Mouse (Mus musculus): Measurements from ENCODE around the gene Nfx1.

The Nfx1 gene

GRCm38 (mm10) chr4:40975678-40976077, 5.0 kb downstream of the Nfx1 start:
- DNase-seq (ENCODE audit: low spot score): no peak

- DNase-seq (ENCODE audit: low spot score): no peak
Measured at GRCm38 (mm10) chr4:40976651-40977050, 5.9 kb downstream of the Nfx1 start.

DNA sequence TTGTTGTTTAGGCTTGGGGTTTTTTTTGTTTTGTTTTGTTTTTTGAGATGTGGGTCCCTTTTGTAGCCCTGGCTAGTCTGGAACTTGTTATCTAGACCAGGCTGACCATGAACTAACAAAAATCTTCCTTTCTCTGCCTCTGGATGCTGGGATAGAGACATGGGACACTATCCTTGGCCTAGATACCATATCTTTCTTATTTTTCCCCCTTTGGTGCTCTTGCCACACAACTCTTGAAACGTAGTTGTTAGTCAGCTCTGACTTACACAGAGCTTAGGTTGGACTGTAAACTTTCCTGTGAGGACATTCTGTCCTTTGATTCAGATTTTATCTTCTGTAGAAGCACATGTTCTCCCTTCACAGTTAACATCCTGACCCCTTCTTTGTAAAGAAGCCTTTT, 8.7 kb downstream of the Nfx1 start:
- DNase-seq (ENCODE audit: low spot score): no peak

- DNase-seq (ENCODE audit: low spot score): no peak
Measured at GRCm38 (mm10) chr4:40982486-40982885, 11.8 kb downstream of the Nfx1 start.

- DNase-seq (ENCODE audit: low spot score): no peak
Measured at GRCm38 (mm10) chr4:40983686-40984085, 13.0 kb downstream of the Nfx1 start.

DNA sequence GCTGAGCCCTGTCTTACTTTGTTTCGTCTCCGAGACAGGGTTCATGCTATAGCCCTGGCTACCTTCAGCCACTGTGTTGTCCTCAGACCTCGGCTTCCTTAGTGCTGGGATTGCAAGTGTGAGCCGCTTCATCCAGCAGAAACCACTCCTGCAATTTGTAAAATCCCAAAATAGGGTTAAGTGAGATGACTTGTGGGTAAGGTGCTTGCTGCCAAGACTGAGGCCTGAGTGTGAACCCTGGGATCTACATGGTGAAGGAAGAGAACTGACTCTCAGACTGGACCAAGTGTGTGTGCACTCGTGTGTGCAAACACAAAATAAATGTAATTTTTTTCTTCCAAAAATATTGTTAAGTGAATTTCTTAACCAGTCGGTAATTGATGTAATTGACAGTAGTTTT, 18.9 kb downstream of the Nfx1 start:
- DNase-seq (ENCODE audit: low spot score): no peak

DNA sequence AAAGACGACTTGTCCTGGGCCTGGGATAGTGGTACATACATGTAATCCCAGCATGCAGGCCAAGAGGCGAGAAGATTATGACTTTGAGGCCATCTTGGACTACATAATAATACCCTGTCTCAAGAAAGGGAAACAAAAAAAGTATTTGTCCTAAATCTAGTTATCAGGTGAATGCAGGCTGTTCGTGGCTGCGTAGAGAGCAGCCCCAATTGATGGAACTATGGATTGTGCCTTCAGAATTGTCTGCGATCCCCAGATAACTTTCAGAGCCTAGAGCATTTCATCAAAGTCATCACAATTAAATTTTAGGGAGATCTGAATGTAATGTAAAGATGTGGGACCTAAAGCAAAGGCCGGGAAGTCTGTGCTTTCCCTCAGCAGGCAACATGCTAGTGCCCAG, 25.6 kb downstream of the Nfx1 start:
- DNase-seq (ENCODE audit: low spot score): no peak

- no peak for DNase-seq (ENCODE audit: low spot score)
Measured at GRCm38 (mm10) chr4:40997916-40998315, 27.2 kb downstream of the Nfx1 start.

DNA sequence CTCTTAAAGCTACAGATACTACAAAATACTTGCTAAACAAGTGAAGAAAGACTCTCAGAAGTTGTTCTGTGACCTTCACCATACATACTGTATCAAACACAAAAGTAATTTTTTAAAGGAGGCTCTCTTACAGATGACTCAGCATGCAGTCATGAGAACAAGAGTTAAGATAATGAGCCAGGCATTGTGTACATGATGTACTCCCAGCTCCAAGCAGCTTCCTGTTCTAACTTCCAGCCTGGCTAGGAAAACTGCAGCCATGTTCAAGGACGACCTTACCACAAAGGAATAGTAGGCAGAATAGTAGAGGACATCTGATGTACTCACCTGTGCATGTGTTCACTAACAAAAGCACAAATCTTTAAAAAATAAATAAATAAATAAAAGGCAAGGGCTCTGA, 29.6 kb downstream of the Nfx1 start:
- no peak for DNase-seq (ENCODE audit: low spot score)

DNA sequence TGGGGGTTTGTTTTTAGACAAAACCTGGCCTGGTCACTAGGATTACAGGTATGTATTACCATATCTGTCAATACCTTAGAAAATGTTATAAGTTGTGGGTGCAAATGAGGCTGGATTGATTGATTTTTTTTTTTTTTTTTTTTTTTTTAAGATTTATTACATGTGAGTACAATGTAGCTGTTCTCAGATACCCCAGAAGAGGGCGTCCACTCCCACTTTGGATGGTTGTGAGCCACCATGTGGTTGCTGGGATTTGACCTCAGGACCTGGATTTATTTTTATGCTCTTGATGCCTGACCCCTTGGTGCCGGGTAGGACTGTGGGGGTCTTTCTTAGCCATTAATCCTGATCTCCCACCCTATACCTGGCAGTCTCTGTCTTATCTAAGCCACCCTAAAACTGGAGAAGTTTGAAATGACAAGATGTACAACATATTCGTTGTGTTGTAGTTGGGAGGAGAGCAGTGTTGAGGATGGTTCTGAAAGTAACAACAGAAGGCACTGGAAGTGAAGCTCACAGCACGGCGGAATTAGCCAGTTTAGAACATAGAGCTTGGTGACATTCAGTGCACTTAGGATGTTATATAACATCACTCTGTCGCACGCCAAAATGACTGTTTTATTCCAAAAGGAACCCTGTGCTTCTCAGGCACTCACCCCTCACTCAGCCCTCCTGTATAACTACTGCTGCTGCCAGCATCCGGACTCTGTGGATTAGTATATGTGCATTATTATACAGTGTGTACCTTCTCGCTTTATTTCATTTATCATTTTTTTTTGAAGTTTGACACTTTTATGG, 30.3 kb downstream of the Nfx1 start:
- no peak for DNase-seq (ENCODE audit: low spot score)

DNA sequence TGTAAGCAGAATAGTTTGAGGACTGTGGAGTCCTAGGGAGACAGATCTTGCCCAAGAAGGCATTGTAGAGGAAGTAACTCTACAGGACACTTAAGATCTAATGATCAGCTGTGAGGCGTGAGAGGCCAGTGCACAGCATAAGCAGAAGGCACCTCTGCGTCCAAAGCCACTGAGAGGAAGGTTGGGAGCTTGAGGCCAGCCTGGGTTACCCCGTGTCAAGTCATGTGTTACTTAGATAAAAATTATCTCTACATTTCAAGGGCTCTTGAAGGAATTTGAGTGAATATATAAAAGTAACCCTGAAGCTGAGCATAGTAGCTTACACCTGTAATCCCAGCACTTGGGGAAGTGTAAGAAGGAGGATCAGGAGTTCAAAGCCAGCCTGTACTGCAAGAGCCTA, 42.6 kb downstream of the Nfx1 start:
- DNase-seq (ENCODE audit: low spot score): no peak

DNA sequence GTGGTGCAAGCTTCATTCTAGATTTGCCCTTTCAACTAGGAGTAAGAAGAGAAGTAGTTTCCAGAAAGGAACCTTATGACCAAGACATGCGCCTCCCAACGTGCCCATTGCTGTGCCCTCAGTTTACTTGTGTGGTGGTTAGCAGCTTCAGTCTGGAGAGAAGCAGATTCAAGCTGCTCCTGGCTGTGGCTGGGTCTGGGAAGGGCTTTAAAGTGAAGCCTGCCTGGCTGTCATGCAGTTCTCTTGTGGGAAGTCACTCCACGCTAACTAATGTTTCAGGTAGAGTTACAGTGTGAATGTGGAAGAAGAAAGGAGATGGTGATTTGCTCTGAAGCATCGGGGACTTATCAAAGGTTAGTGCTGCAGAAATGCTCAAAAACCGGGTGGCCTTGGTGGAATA, 45.1 kb downstream of the Nfx1 start:
- DNase-seq (ENCODE audit: low spot score): no peak

DNA sequence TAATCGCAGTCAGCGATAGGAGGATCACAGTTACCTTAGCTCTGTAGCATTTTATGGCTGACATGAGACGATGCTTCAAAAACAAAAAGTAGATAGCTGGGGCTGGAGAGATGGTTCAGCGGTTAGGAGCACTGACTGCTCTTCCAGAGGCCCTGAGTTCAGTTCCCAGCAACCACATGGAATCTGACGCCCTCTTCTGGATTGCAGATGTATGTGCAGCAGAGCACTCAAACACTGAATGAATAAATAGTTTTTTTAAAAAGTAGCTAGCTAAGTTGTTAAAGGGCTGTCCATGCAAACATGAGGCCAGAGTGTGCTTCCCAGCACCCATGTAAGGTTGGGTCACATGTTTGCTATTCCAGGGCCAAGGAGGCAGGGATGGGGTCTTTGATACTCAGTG, 50.4 kb downstream of the Nfx1 start:
- DNase-seq (ENCODE audit: low spot score): no peak

- no peak for DNase-seq (ENCODE audit: low spot score)
Measured at GRCm38 (mm10) chr4:41026086-41026787, 55.5 kb downstream of the Nfx1 start.

DNA sequence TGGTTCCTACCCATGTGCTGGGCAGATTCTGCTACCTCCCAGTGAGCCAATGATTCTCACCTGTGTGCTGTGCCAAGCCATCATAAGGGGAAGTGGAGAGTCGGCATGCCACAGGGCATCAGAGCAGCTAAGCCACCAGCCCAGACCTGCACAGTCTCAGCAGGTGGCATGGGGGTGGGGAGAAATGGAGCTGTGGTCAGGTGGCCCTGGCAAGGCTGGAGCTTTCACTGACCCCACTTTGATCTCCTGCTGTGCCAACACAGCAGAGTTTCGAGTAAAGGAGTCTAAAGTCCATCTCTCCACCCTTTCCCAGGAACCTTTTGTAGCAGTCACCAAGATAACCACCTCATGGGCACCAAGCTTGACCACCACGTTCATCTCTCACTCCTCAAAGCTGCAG, 57.2 kb downstream of the Nfx1 start:
- no peak for DNase-seq (ENCODE audit: low spot score)

DNA sequence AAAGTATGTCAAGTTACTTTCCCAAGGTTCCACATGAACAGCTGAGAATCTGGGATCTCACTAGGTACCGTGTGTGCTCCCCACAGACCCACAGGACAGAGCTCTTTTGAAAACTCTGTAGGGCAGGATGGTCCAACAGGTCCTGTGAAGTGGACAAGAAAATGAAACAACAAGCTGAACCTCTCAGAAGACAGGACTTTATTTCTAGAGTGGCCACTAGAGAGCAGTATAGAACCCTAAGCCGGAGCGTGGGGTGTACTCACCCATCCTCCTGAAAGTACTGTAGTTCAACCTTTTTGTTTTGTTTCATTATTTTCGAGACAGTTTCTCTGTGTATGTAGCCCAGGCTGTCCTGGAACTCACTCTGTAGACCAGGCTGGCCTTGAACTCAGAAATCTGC, 57.6 kb downstream of the Nfx1 start:
- no peak for DNase-seq (ENCODE audit: low spot score)

DNA sequence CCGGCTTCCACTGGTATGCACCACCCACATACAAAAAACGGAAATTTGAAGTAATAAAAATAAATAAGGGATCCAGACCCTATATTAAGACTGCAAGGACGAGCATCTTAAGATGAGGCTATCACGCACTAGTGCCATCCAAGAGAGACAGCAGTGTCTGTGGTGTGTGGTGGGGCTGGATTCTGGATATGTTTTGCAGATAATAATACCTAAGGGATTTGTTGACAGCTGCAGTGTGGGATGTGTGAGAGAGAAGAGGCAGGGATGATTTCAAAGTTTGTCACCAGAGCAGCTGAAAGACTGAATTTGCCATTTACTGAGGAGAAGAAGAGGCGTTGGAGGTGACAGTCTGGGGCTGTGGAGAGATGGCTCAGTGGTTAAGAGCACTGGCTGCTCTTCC, 58.7 kb downstream of the Nfx1 start:
- DNase-seq (ENCODE audit: low spot score): no peak

GRCm38 (mm10) chr4:41031242-41031641, 60.5 kb downstream of the Nfx1 start:
- no peak for DNase-seq (ENCODE audit: low spot score)

- DNase-seq (ENCODE audit: low spot score): no peak
Measured at GRCm38 (mm10) chr4:41037942-41038341, 67.2 kb downstream of the Nfx1 start.

DNA sequence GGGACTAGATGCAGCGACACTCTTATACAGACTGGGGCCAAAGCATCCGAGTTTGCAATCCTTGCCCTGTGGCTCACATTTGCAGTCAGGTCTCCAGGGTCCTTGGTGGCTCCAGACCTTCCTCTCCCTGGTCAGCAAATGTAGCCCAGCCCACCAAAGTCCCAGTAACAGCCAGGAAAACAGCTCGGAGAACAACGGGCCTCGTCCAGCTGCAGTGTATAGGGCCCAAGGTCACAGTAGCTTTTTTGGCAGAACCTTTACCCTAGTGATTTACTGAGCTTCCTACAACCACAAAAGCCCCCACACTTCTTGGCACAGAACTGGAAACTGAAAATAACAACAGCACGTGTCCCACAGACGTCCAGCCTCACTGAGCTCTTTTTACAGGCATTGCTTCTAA, 70.3 kb downstream of the Nfx1 start:
- no peak for DNase-seq (ENCODE audit: low spot score)

DNA sequence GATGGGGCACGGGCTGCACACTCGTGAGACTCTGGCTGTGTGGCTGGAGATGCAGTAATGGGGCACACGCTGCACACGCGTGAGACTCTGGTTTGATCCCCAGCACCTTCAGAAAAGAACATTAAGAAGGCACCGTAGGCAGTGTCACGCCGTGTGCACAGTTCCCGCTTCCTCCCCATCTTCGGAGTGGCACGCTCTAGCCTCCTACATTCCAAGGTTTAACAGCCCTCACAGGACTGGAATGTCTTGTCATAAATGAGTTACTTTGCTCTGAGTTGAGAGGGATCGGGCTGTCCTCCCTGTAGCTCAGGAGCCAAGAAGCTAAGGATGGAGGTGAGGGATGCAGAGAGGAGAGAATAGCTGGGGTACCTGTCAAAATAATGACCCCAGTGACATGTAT, 72.2 kb downstream of the Nfx1 start:
- no peak for DNase-seq (ENCODE audit: low spot score)

DNA sequence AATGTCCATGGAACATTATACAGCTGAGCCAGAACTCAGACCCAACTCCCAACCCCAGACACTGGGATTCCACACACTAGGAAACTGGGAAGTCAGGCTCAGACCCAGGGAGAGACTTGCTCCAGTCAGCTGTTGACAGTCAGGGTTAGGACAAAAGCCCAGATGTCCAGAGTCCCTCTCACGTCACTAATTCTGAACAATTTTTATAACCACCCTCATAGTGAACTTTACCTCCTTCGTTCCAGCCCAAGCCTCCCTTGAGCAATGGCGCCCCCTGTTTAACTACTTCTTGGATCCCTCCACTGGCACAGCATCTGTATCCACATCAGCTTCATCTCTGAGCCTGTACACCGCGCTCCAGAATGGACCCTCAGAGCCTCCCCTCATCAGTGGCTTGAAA, 73.3 kb downstream of the Nfx1 start:
- no peak for DNase-seq (ENCODE audit: low spot score)

- no peak for DNase-seq (ENCODE audit: low spot score)
Measured at GRCm38 (mm10) chr4:41045288-41045687, 74.6 kb downstream of the Nfx1 start.

DNA sequence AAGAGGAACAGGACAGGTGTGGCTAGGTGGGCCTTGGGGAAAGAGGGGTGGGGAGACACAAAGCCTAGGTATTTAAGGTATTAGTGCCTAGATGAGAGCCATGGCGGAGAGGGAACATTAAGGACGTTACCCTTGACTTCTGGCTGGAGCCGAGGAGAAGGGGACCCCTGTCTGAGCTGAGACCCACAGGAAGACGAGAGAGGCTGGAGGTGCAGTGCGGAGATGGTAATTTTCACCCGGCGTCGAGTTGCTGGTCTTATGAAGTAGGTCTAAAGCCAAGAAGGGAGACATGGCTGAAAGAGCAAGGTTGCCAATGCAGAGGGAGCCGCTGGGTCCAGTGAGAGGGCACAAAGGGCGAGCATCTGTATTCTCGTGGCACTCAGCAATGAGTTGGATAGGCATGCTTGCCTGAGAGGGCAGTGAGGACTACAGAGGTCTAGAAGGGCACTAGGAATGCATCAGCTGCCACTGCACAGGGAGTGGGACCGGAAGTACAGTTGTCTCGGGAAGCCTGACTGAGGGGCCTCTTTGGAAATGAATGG, 75.6 kb downstream of the Nfx1 start:
- DNase-seq (ENCODE audit: low spot score): no peak
